Mouse (Mus musculus) olfactory bulb, adult 2 months (tissue): ENCODE measurements at regions not wholly inside any gene's neighbourhood (a gene's known extent, or its start where the extent isn't known, plus 50 kb on each side); places are given as distances from the start of the nearest gene placed in this dataset.
A peak's percentile ranks its signal among the peaks of the same experiment; 100 is the strongest.

Experiments
- H3K27ac ChIP-seq: fragments of 200-500 bp; 2 replicates; pipeline ENCODE4 v1.5.1; 2012; ENCODE audit warnings: low read depth, low read length; ENCODE audit not compliant: insufficient read depth
- H3K4me1 ChIP-seq: fragments of 200-500 bp; 2 replicates; pipeline ENCODE4 v1.6.1; 2012; ENCODE audit warnings: low read length; ENCODE audit not compliant: control insufficient read depth, insufficient read depth
- H3K4me3 ChIP-seq: fragments of 200-500 bp; 2 replicates; pipeline ENCODE4 v1.5.1; 2012; ENCODE audit warnings: mild to moderate bottlenecking, low read depth, low read length, moderate library complexity; ENCODE audit not compliant: insufficient read depth
- CTCF ChIP-seq: fragments of 200-500 bp; IDR thresholded peaks from 2 replicates; pipeline ENCODE4 v1.5.1; 2012; ENCODE audit warnings: low read depth, mild to moderate bottlenecking, low read length, moderate library complexity; ENCODE audit not compliant: insufficient read depth
- POLR2A ChIP-seq: fragments of 200-500 bp; IDR thresholded peaks from 2 replicates; pipeline ENCODE4 v1.6.1; 2012; ENCODE audit warnings: mild to moderate bottlenecking, low read depth, low read length, moderate library complexity; ENCODE audit not compliant: insufficient read depth
- WGBS: fragments of 180-500 bp; shearing (Covaris S2); methylation state at CpG from one replicate; pipeline ENCODE4 v1.1.7; 2018; 5-methylcytosine and 5-hydroxymethylcytosine counted together

DNA sequence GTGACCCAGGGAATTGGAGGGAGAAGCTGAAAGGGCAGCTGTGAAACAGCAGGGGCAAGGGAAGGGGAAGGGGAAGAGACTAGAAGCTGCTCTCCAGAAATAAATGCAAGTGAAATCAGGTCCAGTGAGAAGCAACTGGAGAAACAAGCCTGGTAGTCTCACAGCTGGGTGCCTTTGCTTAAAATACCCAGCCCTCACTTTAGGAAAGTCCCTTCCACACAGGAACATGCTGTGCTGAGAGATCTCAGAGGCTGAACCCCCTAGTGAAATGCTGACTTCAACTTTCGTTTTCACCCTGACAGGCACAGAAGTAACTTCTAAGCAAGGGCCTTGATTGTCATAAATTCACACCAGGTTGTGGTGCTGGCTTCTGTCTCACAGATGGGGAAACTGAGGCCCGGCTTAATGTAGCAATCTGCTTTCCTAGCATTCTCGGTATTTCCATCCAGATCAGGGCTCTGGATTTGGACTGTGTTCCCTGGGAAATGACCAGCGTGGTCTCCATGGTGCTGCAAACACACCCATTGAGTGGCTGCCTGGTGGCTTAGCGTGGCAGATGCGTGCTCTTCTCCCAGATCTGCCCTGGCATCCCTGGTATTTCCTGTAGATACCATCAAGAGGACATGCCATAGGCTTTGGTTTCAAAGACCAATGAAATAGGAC lies 226.8 kb upstream of the 1700056E22Rik start:
- no peak overlapping the region for H3K4me3 ChIP-seq
- H3K4me1 ChIP-seq: 0 out of 2 replicates have a peak, but pooled peaks cover 2% of the 10 kb centered on the region
- TF ChIP-seq CTCF (no peak), POLR2A (no peak)
- 88% methylated on average over 6 of the region's 6 CpGs for WGBS
- no peak overlapping the region for H3K27ac ChIP-seq

- Histone ChIP-seq H3K27ac (no peak overlapping the region), H3K4me3 (no peak overlapping the region), H3K4me1 (0 out of 2 replicates have a peak, but pooled peaks cover 2% of the 10 kb centered on the region)
- TF ChIP-seq POLR2A (no peak), CTCF (no peak)
- WGBS: 94% methylated on average over 9 of the region's 9 CpGs
Measured at GRCm38 (mm10) chr1:184259853-184260252, 225.8 kb upstream of the 1700056E22Rik start.

- TF ChIP-seq CTCF: no peak
- no peak for TF ChIP-seq POLR2A
Measured at GRCm38 (mm10) chr1:184257356-184257755, 223.3 kb upstream of the 1700056E22Rik start.

GRCm38 (mm10) chr1:184254951-184255350 lies 220.8 kb upstream of the 1700056E22Rik start:
- no peak for TF ChIP-seq POLR2A
- H3K27ac ChIP-seq: no peak overlapping the region
- no peak overlapping the region for H3K4me3 ChIP-seq
- H3K4me1 ChIP-seq: no peaks in the 10 kb centered on the region
- 80% methylated on average over 4 of the region's 4 CpGs for WGBS

More at GRCm38 (mm10) chr1:184257356-184257755, 223.3 kb upstream of the 1700056E22Rik start:
- no peak overlapping the region for H3K27ac ChIP-seq
- 0 out of 2 replicates have a peak, but pooled peaks cover 2% of the 10 kb centered on the region for H3K4me1 ChIP-seq
- no peak overlapping the region for H3K4me3 ChIP-seq
- WGBS: 96% methylated on average over 6 of the region's 6 CpGs

DNA sequence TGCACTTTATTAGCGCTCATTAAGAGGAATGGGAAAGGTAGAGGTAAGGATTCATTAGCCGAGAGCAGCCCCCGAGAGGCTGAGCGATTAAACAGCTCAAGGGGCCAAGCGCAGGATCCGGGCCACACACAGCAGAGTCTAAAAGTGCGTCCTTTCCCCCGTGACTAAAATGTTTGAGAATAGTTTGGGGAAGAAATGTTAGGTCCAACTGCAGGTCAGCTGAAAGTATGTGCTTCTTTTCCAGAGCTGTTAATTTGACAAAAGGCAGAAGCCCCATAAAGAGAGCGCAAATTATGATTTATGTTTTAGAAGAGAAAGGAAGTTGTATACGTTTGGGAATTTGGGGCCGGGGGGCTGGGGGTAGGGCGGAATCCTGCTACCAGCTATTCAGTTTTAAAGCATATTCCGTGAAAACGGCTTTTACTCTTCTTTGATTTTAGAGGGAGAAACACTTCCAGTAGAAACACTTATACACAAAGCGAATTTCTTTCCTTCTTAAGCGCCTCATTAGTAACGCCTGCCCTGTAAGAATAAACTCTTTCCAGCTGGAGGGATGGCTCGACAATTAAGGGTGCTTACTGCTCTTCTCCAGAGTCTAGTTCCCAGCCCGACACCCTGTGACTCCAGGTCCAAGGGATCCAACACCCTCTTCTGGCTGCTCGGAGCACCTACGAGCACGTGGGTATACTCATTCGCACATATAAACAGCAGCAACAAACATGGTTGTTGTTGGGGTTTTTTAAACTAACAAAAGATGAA lies 210.8 kb upstream of the 1700056E22Rik start:
- WGBS: 52% methylated on average over 23 of the region's 23 CpGs
- Histone ChIP-seq H3K4me3 (no peak overlapping the region), H3K4me1 (peaks cover 4% of the 10 kb centered on the region; the same call in 1 of the 2 replicates), H3K27ac (no peak overlapping the region)
- TF ChIP-seq CTCF: no peak

GRCm38 (mm10) chr1:184244296-184244695 lies 210.2 kb upstream of the 1700056E22Rik start:
- H3K4me1 ChIP-seq: peaks cover 4% of the 10 kb centered on the region; the same call in 1 of the 2 replicates
- no peak overlapping the region for H3K4me3 ChIP-seq
- 16% methylated on average over 9 of the region's 9 CpGs for WGBS
- no peak overlapping the region for H3K27ac ChIP-seq
- TF ChIP-seq POLR2A (no peak), CTCF (no peak)

GRCm38 (mm10) chr1:184241846-184242245 lies 207.7 kb upstream of the 1700056E22Rik start:
- WGBS: 78% methylated on average over 4 of the region's 4 CpGs
- Histone ChIP-seq H3K4me3 (no peak overlapping the region), H3K4me1 (peaks cover 4% of the 10 kb centered on the region; the same call in 1 of the 2 replicates), H3K27ac (no peak overlapping the region)
- no peak for TF ChIP-seq CTCF
- no peak for TF ChIP-seq POLR2A

DNA sequence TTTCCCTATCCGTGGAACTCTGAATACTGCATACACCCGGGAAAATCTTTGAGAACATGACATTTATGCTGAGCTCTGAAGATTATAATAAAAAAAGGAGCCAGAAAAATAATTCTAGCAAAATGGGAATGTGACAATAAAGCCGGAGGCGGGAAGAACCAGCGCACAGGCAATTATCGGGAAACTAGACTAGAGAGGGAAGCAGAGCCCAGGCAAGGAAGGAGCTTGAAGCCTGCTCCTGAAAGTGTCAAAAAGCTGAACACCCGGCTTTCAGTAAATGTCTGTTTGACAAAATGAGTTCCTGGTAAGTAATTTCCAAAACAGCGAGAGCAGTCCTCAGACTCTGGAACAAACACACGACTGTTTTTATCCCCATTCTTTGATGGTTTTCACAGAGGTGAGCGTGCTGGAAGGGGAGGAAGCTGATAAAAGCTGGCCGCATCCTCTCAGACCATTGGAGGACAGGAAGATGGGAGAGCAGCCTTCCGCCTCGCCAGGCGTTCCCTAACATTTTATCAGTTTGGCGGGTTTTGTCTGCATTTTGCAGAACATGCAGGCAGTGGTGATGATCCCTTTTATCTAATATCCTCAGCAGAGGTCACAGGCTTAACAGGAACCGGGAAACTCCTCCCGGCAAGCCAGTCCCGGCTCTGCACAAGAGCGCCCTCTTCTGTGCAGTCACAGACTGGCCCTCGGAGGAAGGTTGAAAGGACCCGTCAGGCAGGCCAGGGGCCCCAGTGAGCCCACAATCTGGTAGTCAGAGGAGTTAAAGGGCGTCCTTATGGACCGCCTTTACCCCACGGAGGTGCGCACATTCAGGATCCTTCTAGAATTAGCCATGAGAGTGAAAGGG lies 201.3 kb upstream of the 1700056E22Rik start:
- Histone ChIP-seq H3K4me3 (peak overlapping the region; percentile 33), H3K27ac (no peak overlapping the region), H3K4me1 (peaks cover 3% of the 10 kb centered on the region; the same call in 1 of the 2 replicates)
- TF ChIP-seq CTCF (peak; percentile 83), POLR2A (no peak)
- WGBS: 16% methylated on average over 25 of the region's 25 CpGs
